Mouse (Mus musculus): ENCODE results near the gene Ccdc167. TPM values are rescaled to one million over a fixed set of nuclear protein-coding genes. Genes with fewer than 3 reads are reported as not detected.

The Ccdc167 gene
- polyA plus RNA-seq, 1 experiment from 2014 or later: 16.4 TPM

DNA sequence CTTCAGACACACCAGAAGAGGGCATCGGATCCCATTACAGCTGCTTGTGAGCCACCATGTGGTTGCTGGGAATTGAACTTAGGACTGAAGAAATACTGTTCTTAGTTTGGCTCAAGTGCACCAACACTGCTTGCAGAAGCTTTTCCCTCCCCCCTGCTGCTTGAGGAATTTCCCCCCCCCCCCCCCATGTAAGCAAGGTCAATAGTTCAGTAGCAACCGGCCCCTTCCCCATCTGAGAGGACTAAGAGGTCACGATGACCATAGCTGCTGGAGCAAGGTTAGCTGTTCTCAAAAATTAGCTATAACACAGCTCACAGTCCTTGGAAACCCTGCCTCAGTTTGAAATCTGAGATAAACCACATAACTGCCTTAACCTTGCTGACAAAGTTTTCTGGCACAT, 74.6 kb downstream of the Ccdc167 start:
- Histone ChIP-seq H3K27ac (ENCODE audit: low read depth, low read length) (no peak overlapping the region), H3K27me3 (ENCODE audit: control insufficient read depth, insufficient read depth, low read length) (no peaks in the 10 kb centered on the region), H3K36me3 (ENCODE audit: control insufficient read depth, insufficient read depth, low read length) (peaks cover 21% of the 10 kb centered on the region), H3K4me1 (ENCODE audit: control insufficient read depth, insufficient read depth, low read length) (no peaks in the 10 kb centered on the region), H3K9ac (ENCODE audit: low read length) (no peak overlapping the region), H3K4me3 (ENCODE audit: low read depth, low read length) (no peak overlapping the region), H3K9me3 (ENCODE audit: control insufficient read depth, low read length) (no peaks in the 10 kb centered on the region), H3K4me2 (ENCODE audit: low read depth) (no peak overlapping the region)
- no peak for ATAC-seq (ENCODE audit: insufficient read depth, low FRiP score, low TSS enrichment)
- 54% methylated on average over 3 of the region's 3 CpGs for WGBS
- DNase-seq (ENCODE audit: low spot score): no peak

DNA sequence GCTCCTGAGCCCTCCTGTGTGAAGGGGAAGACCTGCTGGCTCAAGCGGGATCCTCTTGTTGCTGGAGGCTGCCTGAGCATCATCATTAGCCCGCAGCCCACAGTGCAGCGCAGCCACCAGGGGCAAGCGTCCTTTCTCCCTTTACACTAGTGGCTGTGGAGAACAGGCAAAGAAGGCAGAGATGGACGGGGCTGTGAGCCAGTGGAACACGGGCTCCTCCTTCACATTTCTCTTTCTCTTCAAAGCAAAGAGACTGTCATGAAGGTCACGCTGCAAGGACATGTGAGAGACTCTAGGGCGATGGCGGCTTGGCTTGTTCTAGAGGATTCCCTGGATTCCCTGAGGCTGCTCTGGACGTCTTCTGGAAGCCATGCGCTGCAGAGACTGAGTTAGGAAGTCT, 75.9 kb downstream of the Ccdc167 start:
- Histone ChIP-seq H3K9ac (ENCODE audit: low read length) (no peak overlapping the region), H3K27ac (ENCODE audit: low read depth, low read length) (no peak overlapping the region), H3K9me3 (ENCODE audit: control insufficient read depth, low read length) (no peaks in the 10 kb centered on the region), H3K36me3 (ENCODE audit: control insufficient read depth, insufficient read depth, low read length) (peaks cover 23% of the 10 kb centered on the region), H3K27me3 (ENCODE audit: control insufficient read depth, insufficient read depth, low read length) (no peaks in the 10 kb centered on the region), H3K4me1 (ENCODE audit: control insufficient read depth, insufficient read depth, low read length) (no peaks in the 10 kb centered on the region), H3K4me2 (ENCODE audit: low read depth) (no peak overlapping the region), H3K4me3 (ENCODE audit: low read depth, low read length) (no peak overlapping the region)
- no peak for DNase-seq (ENCODE audit: low spot score)
- 95% methylated on average over 11 of the region's 11 CpGs for WGBS
- ATAC-seq (ENCODE audit: insufficient read depth, low FRiP score, low TSS enrichment): no peak

DNA sequence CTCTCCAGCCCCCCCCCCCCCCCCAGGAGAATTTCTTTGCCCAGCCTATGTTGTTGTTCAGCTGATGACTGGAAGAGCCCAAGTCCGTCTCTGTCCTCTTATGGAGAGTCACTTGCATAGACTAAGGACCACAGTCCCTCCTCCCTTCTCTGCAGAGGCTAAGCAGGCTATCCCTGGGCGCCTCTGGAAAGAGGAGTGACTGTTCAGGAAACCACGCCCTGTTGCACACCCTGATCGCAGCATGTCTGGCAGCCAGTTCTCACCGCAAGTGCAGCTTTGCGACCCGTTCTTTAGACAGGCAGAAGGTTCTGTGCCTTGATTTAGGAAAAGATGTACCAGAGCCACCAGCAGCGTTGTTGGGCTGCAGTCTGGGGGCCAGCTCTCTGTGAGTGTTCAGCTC, 78.9 kb downstream of the Ccdc167 start:
- Histone ChIP-seq H3K9me3 (ENCODE audit: control insufficient read depth, low read length) (no peaks in the 10 kb centered on the region), H3K36me3 (ENCODE audit: control insufficient read depth, insufficient read depth, low read length) (peaks cover 33% of the 10 kb centered on the region), H3K4me2 (ENCODE audit: low read depth) (no peak overlapping the region), H3K27me3 (ENCODE audit: control insufficient read depth, insufficient read depth, low read length) (no peaks in the 10 kb centered on the region), H3K9ac (ENCODE audit: low read length) (no peak overlapping the region), H3K4me3 (ENCODE audit: low read depth, low read length) (no peak overlapping the region), H3K27ac (ENCODE audit: low read depth, low read length) (no peak overlapping the region), H3K4me1 (ENCODE audit: control insufficient read depth, insufficient read depth, low read length) (no peaks in the 10 kb centered on the region)
- WGBS: 93% methylated on average over 8 of the region's 8 CpGs
- ATAC-seq (ENCODE audit: insufficient read depth, low FRiP score, low TSS enrichment) (no peak), DNase-seq (ENCODE audit: low spot score) (no peak)

DNA sequence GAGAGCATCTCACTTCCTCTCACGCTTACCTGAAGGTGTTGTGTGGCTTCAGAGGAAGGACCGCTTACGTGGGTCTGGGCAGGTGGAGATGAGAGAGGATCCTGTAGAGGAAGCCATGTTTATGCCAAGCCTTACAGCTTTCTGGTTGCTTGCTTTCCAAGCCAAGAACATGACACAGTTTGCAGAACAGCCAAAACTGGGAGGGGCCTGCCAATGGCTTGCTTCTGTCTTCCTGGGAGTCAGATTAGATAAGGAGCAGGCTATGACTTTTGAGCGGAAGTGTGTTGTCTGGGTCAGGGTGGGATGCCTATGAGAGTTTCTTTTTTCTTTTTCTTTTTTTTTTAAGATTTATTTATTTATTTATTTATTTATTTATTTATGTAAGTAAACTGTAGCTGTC, 79.5 kb downstream of the Ccdc167 start:
- Histone ChIP-seq H3K9ac (ENCODE audit: low read length) (no peak overlapping the region), H3K4me1 (ENCODE audit: control insufficient read depth, insufficient read depth, low read length) (no peaks in the 10 kb centered on the region), H3K4me2 (ENCODE audit: low read depth) (no peak overlapping the region), H3K9me3 (ENCODE audit: control insufficient read depth, low read length) (no peaks in the 10 kb centered on the region), H3K27me3 (ENCODE audit: control insufficient read depth, insufficient read depth, low read length) (no peaks in the 10 kb centered on the region), H3K27ac (ENCODE audit: low read depth, low read length) (no peak overlapping the region), H3K4me3 (ENCODE audit: low read depth, low read length) (no peak overlapping the region), H3K36me3 (ENCODE audit: control insufficient read depth, insufficient read depth, low read length) (peaks cover 35% of the 10 kb centered on the region)
- WGBS: 96% methylated on average over 4 of the region's 4 CpGs
- no peak for ATAC-seq (ENCODE audit: insufficient read depth, low FRiP score, low TSS enrichment)
- no peak for DNase-seq (ENCODE audit: low spot score)

Other genes with a start within 250 kb of the Ccdc167 start
- 23.1 and 24.3 TPM in 2 replicates for gene Pim1, start 226.3 kb downstream of the Ccdc167 start, polyA plus RNA-seq (2014; fragmentation: Nextera tagmentation; extraction: Ambion mirVana)
- gene Gm17657, start 167.4 kb downstream of the Ccdc167 start, polyA plus RNA-seq (2014; fragmentation: Nextera tagmentation; extraction: Ambion mirVana): not detected in 2 replicates
- 19.9 and 22.1 TPM in 2 replicates for gene Tbc1d22b, start 167.3 kb downstream of the Ccdc167 start, polyA plus RNA-seq (2014; fragmentation: Nextera tagmentation; extraction: Ambion mirVana)
- gene Tmem217, start 164.7 kb downstream of the Ccdc167 start, polyA plus RNA-seq (2014; fragmentation: Nextera tagmentation; extraction: Ambion mirVana): 0.35 and 0.45 TPM in 2 replicates
- gene Rnf8, start 102.3 kb downstream of the Ccdc167 start, polyA plus RNA-seq (2014; fragmentation: Nextera tagmentation; extraction: Ambion mirVana): 109 and 112 TPM in 2 replicates
- 2.7 and 2.9 TPM in 2 replicates for gene Gm28043, start 102.2 kb downstream of the Ccdc167 start, polyA plus RNA-seq (2014; fragmentation: Nextera tagmentation; extraction: Ambion mirVana)
- gene Cmtr1, start 56.4 kb downstream of the Ccdc167 start, polyA plus RNA-seq (2014; fragmentation: Nextera tagmentation; extraction: Ambion mirVana): 138 and 147 TPM in 2 replicates